Mouse (Mus musculus) gastrocnemius, adult 8-10 months (tissue): ENCODE data around the gene Rel. TPM values are rescaled to one million over a fixed set of nuclear protein-coding genes. Genes with fewer than 3 reads are reported as not detected.

Experiments used
- DNase-seq, 2 experiments: peaks; one replicate each; pipeline ENCODE4 v3.0.0; 2022; ENCODE audit warnings: low spot score in 2 of 2
- total RNA-seq, 4 experiments: library from RNA; stranded (reverse); gene quantifications; 2 replicates each; pipeline ENCODE4 v1.2.4; 2022

The Rel gene
- total RNA-seq, 4 experiments from 2014 or later = 2.8 to 3.7 (median 3.6) TPM

GRCm38 (mm10) chr11:23744352-23744751 is 26.4 kb downstream of the Rel start:
- no peak for DNase-seq

- no peak for DNase-seq
Measured at GRCm38 (mm10) chr11:23741386-23741785, 29.4 kb downstream of the Rel start.

- no peak for DNase-seq
Measured at GRCm38 (mm10) chr11:23740895-23741294, 29.9 kb downstream of the Rel start.

GRCm38 (mm10) chr11:23735820-23736470 is 34.8 kb downstream of the Rel start:
- no peak for DNase-seq

GRCm38 (mm10) chr11:23734749-23735286 is 36.0 kb downstream of the Rel start:
- no peak for DNase-seq

GRCm38 (mm10) chr11:23732840-23733239 is 37.9 kb downstream of the Rel start:
- no peak for DNase-seq

- DNase-seq = no peak
Measured at GRCm38 (mm10) chr11:23730120-23730519, 40.6 kb downstream of the Rel start.

GRCm38 (mm10) chr11:23728186-23728585 is 42.6 kb downstream of the Rel start:
- no peak for DNase-seq

- DNase-seq = no peak
Measured at GRCm38 (mm10) chr11:23726441-23726840, 44.3 kb downstream of the Rel start.

GRCm38 (mm10) chr11:23725850-23726249 is 44.9 kb downstream of the Rel start:
- DNase-seq = no peak

- no peak for DNase-seq
Measured at GRCm38 (mm10) chr11:23722326-23722725, 48.4 kb downstream of the Rel start.

GRCm38 (mm10) chr11:23719825-23720224 is 50.9 kb downstream of the Rel start:
- DNase-seq = no peak

- no peak for DNase-seq
Measured at GRCm38 (mm10) chr11:23718856-23719255, 51.9 kb downstream of the Rel start.

GRCm38 (mm10) chr11:23712299-23712698 is 58.5 kb downstream of the Rel start:
- DNase-seq = no peak

- DNase-seq = no peak
Measured at GRCm38 (mm10) chr11:23704604-23705294, 66.0 kb downstream of the Rel start.

GRCm38 (mm10) chr11:23701831-23702230 is 68.9 kb downstream of the Rel start:
- DNase-seq = no peak

GRCm38 (mm10) chr11:23699414-23700095 is 71.2 kb downstream of the Rel start:
- DNase-seq = no peak

- no peak for DNase-seq
Measured at GRCm38 (mm10) chr11:23698526-23698925, 72.2 kb downstream of the Rel start.

GRCm38 (mm10) chr11:23695847-23696246 is 74.9 kb downstream of the Rel start:
- no peak for DNase-seq

- DNase-seq = no peak
Measured at GRCm38 (mm10) chr11:23693286-23693685, 77.5 kb downstream of the Rel start.

GRCm38 (mm10) chr11:23688060-23688459 is 82.7 kb downstream of the Rel start:
- DNase-seq = no peak
